Mouse (Mus musculus) lung, embryonic 16.5 days (tissue): ENCODE measurements around the gene Rcl1. TPM values are rescaled to one million over a fixed set of nuclear protein-coding genes. Genes with fewer than 3 reads are reported as not detected.

Source experiments
- ATAC-seq: fragments of 200-750 bp; cut with Nextera tagmentation; 2 replicates; pipeline ENCODE4 v1.8.0; 2017; ENCODE audit warnings: low read depth, mild to moderate bottlenecking, moderate library complexity
- H3K27ac ChIP-seq: fragments of 300-500 bp; sonication (generic); 2 replicates; pipeline ENCODE4 v1.5.1; 2014; ENCODE audit warnings: mild to moderate bottlenecking, control low read depth, low read length
- H3K27me3 ChIP-seq: fragments of 300-500 bp; sonication (generic); 2 replicates; pipeline ENCODE4 v1.6.1; 2014; ENCODE audit warnings: low read depth, low read length, mixed read lengths; ENCODE audit not compliant: control insufficient read depth, insufficient read depth
- H3K36me3 ChIP-seq: fragments of 300-500 bp; sonication (generic); 2 replicates; pipeline ENCODE4 v1.6.1; 2014; ENCODE audit warnings: low read length; ENCODE audit not compliant: control insufficient read depth, insufficient read depth
- H3K4me1 ChIP-seq: fragments of 300-500 bp; sonication (generic); replicated peaks from 2 replicates; pipeline ENCODE4 v1.6.1; 2014; ENCODE audit warnings: low read length, mixed read lengths; ENCODE audit not compliant: control insufficient read depth, insufficient read depth
- H3K4me2 ChIP-seq: fragments of 300-500 bp; sonication (generic); 2 replicates; pipeline ENCODE4 v1.6.1; 2014; ENCODE audit warnings: low read depth, low read length, control low read depth
- H3K4me3 ChIP-seq: fragments of 300-500 bp; sonication (generic); 2 replicates; pipeline ENCODE4 v1.5.1; 2014; ENCODE audit warnings: mild to moderate bottlenecking, low read length, control low read depth
- H3K9ac ChIP-seq: fragments of 300-500 bp; sonication (generic); 2 replicates; pipeline ENCODE4 v1.6.1; 2014; ENCODE audit warnings: low read length, control low read depth
- H3K9me3 ChIP-seq: fragments of 300-500 bp; sonication (generic); 2 replicates; pipeline ENCODE4 v1.6.1; 2016; ENCODE audit warnings: low read length; ENCODE audit not compliant: control insufficient read depth
- WGBS: fragments of 180-500 bp; shearing (Covaris S2); extraction: QIAGEN DNeasy Blood & Tissue Kit; methylation state at CpG from one replicate; pipeline ENCODE4 v1.1.7; 2014; 5-methylcytosine and 5-hydroxymethylcytosine counted together
- polyA plus RNA-seq: library from polyadenylated mRNA; unstranded; fragments of >200 nt; fragmentation: Nextera tagmentation; extraction: Ambion mirVana; gene quantifications from 2 replicates; pipeline ENCODE4 v1.2.1, GENCODE M21; 2015

Rcl1 gene
- polyA plus RNA-seq, 1 experiment from 2014 or later: 40.2 TPM

- no peaks in the 10 kb centered on the region for H3K4me1 ChIP-seq
- no peak overlapping the region for H3K4me2 ChIP-seq
- H3K9ac ChIP-seq: no peak overlapping the region
- H3K27ac ChIP-seq: no peak overlapping the region
- no peak overlapping the region for H3K4me3 ChIP-seq
- WGBS: 64% methylated on average over 9 of the region's 9 CpGs
- H3K9me3 ChIP-seq: no peaks in the 10 kb centered on the region
- no peak for ATAC-seq
- peaks cover 13% of the 10 kb centered on the region for H3K36me3 ChIP-seq
- no peaks in the 10 kb centered on the region for H3K27me3 ChIP-seq
Observed at GRCm38 (mm10) chr19:29121394-29121793, 20.2 kb downstream of the Rcl1 start.

DNA sequence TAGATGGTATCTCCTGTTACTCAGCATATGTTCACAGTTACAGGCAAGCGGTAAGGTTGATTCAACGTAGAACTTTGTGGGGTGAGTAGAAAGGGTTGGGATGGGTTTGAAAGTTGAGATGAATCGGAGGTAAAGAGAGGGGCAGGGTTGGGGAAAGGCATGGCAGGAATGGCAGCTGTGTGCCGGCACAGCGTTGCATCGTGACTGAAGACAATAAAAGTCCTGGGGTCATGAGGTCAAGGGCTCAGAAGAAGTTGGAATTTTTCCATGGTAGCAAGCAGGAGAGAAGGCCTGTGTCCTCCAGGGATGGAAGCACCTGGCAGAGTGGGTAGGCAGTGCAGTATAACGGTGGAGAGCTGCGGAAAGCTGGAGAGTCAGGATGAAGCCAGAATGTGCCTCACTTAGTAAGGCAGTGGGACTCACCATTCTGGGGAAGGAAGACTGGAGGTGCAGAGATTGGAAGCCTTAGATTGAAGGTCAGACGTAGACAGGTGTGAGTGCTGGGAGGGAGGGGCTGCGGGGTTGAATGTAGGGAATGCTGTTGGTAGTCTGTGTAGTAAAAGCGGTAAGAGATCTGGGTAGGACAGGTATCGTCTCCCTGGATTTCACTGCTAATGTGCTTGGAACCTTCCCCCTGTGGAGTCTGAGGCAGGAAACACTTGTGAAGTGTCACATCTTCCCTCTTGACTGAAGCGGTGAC lies 23.9 kb downstream of the Rcl1 start:
- Histone ChIP-seq H3K36me3 (peaks cover 7% of the 10 kb centered on the region; the same call in 1 of the 2 replicates), H3K9ac (no peak overlapping the region), H3K27me3 (no peaks in the 10 kb centered on the region), H3K4me1 (no peaks in the 10 kb centered on the region), H3K9me3 (no peaks in the 10 kb centered on the region), H3K27ac (no peak overlapping the region), H3K4me3 (no peak overlapping the region), H3K4me2 (no peak overlapping the region)
- no peak for ATAC-seq
- WGBS: 85% methylated on average over 13 of the region's 13 CpGs

DNA sequence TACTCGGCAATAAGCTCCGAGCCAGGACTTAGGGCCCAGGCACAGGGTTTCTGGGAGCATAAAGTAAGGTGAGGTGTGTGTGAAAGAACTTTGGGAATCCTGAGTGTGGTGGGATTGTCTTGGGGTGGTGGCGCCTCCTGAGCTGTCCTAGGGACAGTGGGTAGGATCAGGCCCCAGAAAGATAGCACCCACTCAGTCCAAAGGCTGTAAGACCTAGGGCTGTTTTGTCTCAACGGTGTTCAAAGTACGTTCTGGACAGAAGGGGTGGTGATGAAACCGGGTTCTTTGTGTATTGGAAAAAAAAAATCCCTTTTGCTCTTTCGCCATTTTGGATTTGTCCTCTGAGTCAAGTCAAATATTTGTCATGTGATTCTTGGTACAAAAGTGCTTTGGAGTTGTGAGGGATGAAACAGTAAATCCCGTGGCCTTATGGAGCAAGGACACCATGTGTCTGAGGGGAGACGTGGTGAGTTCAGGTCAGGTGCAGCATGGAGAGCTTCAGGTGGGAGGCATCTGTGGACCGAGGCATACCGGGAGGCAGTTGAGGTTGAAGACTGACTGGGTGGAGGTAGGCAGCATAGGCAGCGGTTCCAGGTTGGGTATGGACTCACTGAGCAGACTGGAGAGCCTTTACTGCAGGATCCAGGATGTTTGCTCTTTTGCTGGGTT lies 25.3 kb downstream of the Rcl1 start:
- H3K9me3 ChIP-seq: no peaks in the 10 kb centered on the region
- no peak overlapping the region for H3K4me2 ChIP-seq
- H3K9ac ChIP-seq: no peak overlapping the region
- H3K4me1 ChIP-seq: no peaks in the 10 kb centered on the region
- peaks cover 7% of the 10 kb centered on the region; the same call in 1 of the 2 replicates for H3K36me3 ChIP-seq
- WGBS: 92% methylated on average over 12 of the region's 12 CpGs
- no peak overlapping the region for H3K4me3 ChIP-seq
- no peak for ATAC-seq
- H3K27me3 ChIP-seq: no peaks in the 10 kb centered on the region
- H3K27ac ChIP-seq: no peak overlapping the region

- Histone ChIP-seq H3K27ac (no peak overlapping the region), H3K9ac (no peak overlapping the region), H3K9me3 (no peaks in the 10 kb centered on the region), H3K4me1 (no peaks in the 10 kb centered on the region), H3K4me2 (no peak overlapping the region), H3K27me3 (no peaks in the 10 kb centered on the region), H3K4me3 (no peak overlapping the region), H3K36me3 (peaks cover 4% of the 10 kb centered on the region; the same call in 1 of the 2 replicates)
- no peak for ATAC-seq
- WGBS: 64% methylated on average over 6 of the region's 6 CpGs
Observed at GRCm38 (mm10) chr19:29127331-29127730, 26.2 kb downstream of the Rcl1 start.

- Histone ChIP-seq H3K36me3 (peaks cover 3% of the 10 kb centered on the region; the same call in 1 of the 2 replicates), H3K4me2 (no peak overlapping the region), H3K27me3 (no peaks in the 10 kb centered on the region), H3K4me1 (no peaks in the 10 kb centered on the region), H3K9ac (no peak overlapping the region), H3K4me3 (no peak overlapping the region), H3K27ac (peak overlapping the region; percentile 24; the same call in 1 of the 2 replicates), H3K9me3 (no peaks in the 10 kb centered on the region)
- WGBS: 37% methylated on average over 6 of the region's 6 CpGs
- ATAC-seq: peak; percentile 23; the same call in 1 of the 2 replicates
Observed at GRCm38 (mm10) chr19:29128217-29128616, 27.0 kb downstream of the Rcl1 start.

GRCm38 (mm10) chr19:29129551-29129950 lies 28.4 kb downstream of the Rcl1 start:
- Histone ChIP-seq H3K9me3 (no peaks in the 10 kb centered on the region), H3K4me3 (no peak overlapping the region), H3K9ac (no peak overlapping the region), H3K27me3 (no peaks in the 10 kb centered on the region), H3K4me1 (no peaks in the 10 kb centered on the region), H3K36me3 (no peaks in the 10 kb centered on the region; the same call in 1 of the 2 replicates), H3K27ac (no peak overlapping the region), H3K4me2 (no peak overlapping the region)
- no peak for ATAC-seq
- WGBS: 91% methylated on average over 5 of the region's 5 CpGs

DNA sequence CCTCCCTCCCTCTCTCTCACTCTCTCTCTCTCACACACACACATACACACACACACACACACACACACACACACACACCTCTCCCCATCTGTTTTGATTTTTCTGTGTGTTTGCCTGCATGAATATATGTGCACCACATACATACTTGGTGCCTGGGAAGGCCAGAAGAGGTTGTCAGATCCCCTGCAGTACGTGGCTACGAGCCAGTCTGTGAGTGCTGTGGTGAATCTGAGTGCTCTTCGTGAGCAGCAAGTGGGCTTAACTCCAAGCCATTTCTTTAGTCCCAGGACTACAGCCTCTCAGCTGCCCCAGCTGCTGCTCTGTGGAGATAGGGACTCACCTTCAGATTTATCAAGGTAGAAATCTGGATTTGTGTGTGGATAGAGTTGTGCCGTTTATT lies 30.0 kb downstream of the Rcl1 start:
- Histone ChIP-seq H3K27me3 (no peaks in the 10 kb centered on the region), H3K9ac (no peak overlapping the region), H3K4me2 (no peak overlapping the region), H3K36me3 (no peaks in the 10 kb centered on the region; the same call in 1 of the 2 replicates), H3K4me1 (no peaks in the 10 kb centered on the region), H3K4me3 (no peak overlapping the region), H3K9me3 (no peaks in the 10 kb centered on the region), H3K27ac (no peak overlapping the region)
- no peak for ATAC-seq
- 65% methylated on average over 4 of the region's 4 CpGs for WGBS

DNA sequence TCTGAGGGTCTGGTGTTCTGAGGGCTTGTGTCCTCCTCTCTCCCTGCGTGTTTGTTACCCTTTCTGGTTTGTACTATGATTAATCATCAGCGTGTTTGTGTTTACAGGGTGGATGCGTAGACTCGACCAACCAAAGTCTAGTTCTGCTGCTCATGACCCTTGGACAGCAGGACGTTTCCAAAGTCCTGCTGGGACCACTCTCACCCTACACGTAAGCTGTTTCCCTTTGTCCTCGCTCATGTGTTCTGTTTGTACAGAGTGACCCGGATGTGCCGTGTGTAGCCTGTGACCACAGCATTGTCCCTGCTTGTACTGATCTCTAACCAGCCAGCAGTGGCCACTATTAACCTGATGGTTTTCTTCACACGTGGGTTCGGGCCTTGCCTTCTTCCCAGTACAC lies 33.1 kb downstream of the Rcl1 start:
- H3K27me3 ChIP-seq: no peaks in the 10 kb centered on the region
- 82% methylated on average over 11 of the region's 11 CpGs for WGBS
- no peak overlapping the region for H3K4me2 ChIP-seq
- no peaks in the 10 kb centered on the region for H3K9me3 ChIP-seq
- H3K27ac ChIP-seq: no peak overlapping the region
- H3K9ac ChIP-seq: no peak overlapping the region
- H3K4me1 ChIP-seq: no peaks in the 10 kb centered on the region
- ATAC-seq: no peak
- H3K4me3 ChIP-seq: no peak overlapping the region
- H3K36me3 ChIP-seq: no peaks in the 10 kb centered on the region; the same call in 1 of the 2 replicates

- Histone ChIP-seq H3K27ac (no peak overlapping the region), H3K36me3 (no peaks in the 10 kb centered on the region; the same call in 1 of the 2 replicates), H3K9me3 (no peaks in the 10 kb centered on the region), H3K9ac (no peak overlapping the region), H3K27me3 (no peaks in the 10 kb centered on the region), H3K4me1 (no peaks in the 10 kb centered on the region), H3K4me3 (no peak overlapping the region), H3K4me2 (no peak overlapping the region)
- ATAC-seq: no peak
- 76% methylated on average over 11 of the region's 11 CpGs for WGBS
Observed at GRCm38 (mm10) chr19:29135172-29135736, 34.1 kb downstream of the Rcl1 start.
